Comparison of ENCODE assay signal across 8 mouse cellular contexts in genomic region chr3:87174769-87175437, GRCm38 (mm10). TPM values are rescaled to one million over a fixed set of nuclear protein-coding genes. Genes with fewer than 3 reads are reported as not detected.
A peak's percentile ranks its signal among the peaks of the same experiment; 100 is the strongest.
DNase-seq lines count a peak whose midpoint lies in the region; ATAC-seq and TF ChIP-seq lines count a peak whose summit lies in the region.

No protein-coding gene starts in this region.

- ATAC-seq in liver, embryonic 13.5 days (ENCODE audit: low read depth): no peak

- no peaks in the 10 kb centered on the region for H3K27me3 ChIP-seq in heart, adult 2 months (ENCODE audit: control insufficient read depth, insufficient read depth, low read length)
- peaks cover 67% of the 10 kb centered on the region for H3K27me3 ChIP-seq in liver, embryonic 13.5 days

- intact Hi-C loops in heart, adult 2 months (cut with DNase I): loop anchor here (1.0 to 2.0 kb wide), 3 partner anchors 16 to 142 kb away; no protein-coding TSS in a partner anchor

- H3K9me3 ChIP-seq in liver, embryonic 13.5 days (replicated peaks): no peaks in the 10 kb centered on the region

- no peak for DNase-seq in heart, adult 2 months
- DNase-seq in heart, adult 8-10 months (ENCODE audit: low spot score): no peak
- peak; percentile 25 for DNase-seq in thymus, postnatal 0 days (ENCODE audit: low spot score)
- DNase-seq in thymus, postnatal 4 days: no peak
- DNase-seq in liver, embryonic 13.5 days: no peak
- no peak for DNase-seq in retina, postnatal 1 day
- DNase-seq in right cerebral cortex, postnatal 4 days: no peak
- DNase-seq in right cerebral cortex, postnatal 10 days (ENCODE audit: low spot score in 2 of 2): no peak

- WGBS in heart, adult 2 months: 2% methylated on average over 25 of the region's 25 CpGs
- WGBS in liver, embryonic 13.5 days (ENCODE audit: insufficient replicate concordance): 2% methylated on average over 25 of the region's 25 CpGs

- peak overlapping the region; percentile 60; the same call in 1 of the 2 replicates for H3K9ac ChIP-seq in heart, adult 2 months (ENCODE audit: low read depth, low read length)
- 0 out of 2 replicates have a peak overlapping the region, but pooled peaks have one; percentile 49 for H3K9ac ChIP-seq in liver, embryonic 13.5 days

- H3K79me2 ChIP-seq in heart, adult 2 months (replicated peaks; ENCODE audit: control insufficient read depth, insufficient read depth, low read length): no peaks in the 10 kb centered on the region

- TF ChIP-seq EP300 in heart, adult 2 months (IDR thresholded peaks at IDR 0.05; ENCODE audit: insufficient read depth, low read depth, low read length): no peak

- peak overlapping the region; percentile 67 for H3K27ac ChIP-seq in heart, adult 2 months
- no peak overlapping the region for H3K27ac ChIP-seq in liver, embryonic 13.5 days

- no peaks in the 10 kb centered on the region for H3K36me3 ChIP-seq in heart, adult 2 months (ENCODE audit: control insufficient read depth, insufficient read depth, low read length)
- no peaks in the 10 kb centered on the region for H3K36me3 ChIP-seq in liver, embryonic 13.5 days

- H3K4me2 ChIP-seq in liver, embryonic 13.5 days: peak overlapping the region; percentile 69

- TF ChIP-seq CTCF in heart, adult 2 months (IDR thresholded peaks at IDR 0.05): 0 out of 2 replicates have a peak, but pooled peaks have one; percentile 22

- H3K4me3 ChIP-seq in heart, adult 2 months: peak overlapping the region; percentile 66
- H3K4me3 ChIP-seq in liver, embryonic 13.5 days (replicated peaks): peak overlapping the region; percentile 56

- H3K4me1 ChIP-seq in heart, adult 2 months (ENCODE audit: control insufficient read depth, insufficient read depth, low read length): peaks cover 1% of the 10 kb centered on the region; the same call in 1 of the 2 replicates
- H3K4me1 ChIP-seq in liver, embryonic 13.5 days (replicated peaks): peaks cover 38% of the 10 kb centered on the region

- no peak for TF ChIP-seq POLR2A in heart, adult 2 months (IDR thresholded peaks at IDR 0.05; ENCODE audit: insufficient read depth, low read depth, low read length)

RNA-seq across cellular contexts. Expression of gene Kirrel, which starts 0.4 kb away (rescaled TPM):
- 1 to 10 TPM; 6.2 to 7.5 TPM for total RNA-seq in heart, adult 2 months (2021)
- 6.0 and 9.1 TPM in 2 replicates for polyA plus RNA-seq in heart, adult 2 months (2012; rRNA removed)
- total RNA-seq in heart, adult 8-10 months (2022): 1 to 10 TPM; 4.8 to 5.5 (median 5.1) TPM
- 1.2 and 1.3 TPM in 2 replicates for polyA plus RNA-seq in thymus, postnatal 0 days (2015; fragmentation: Nextera tagmentation; extraction: Ambion mirVana)
- polyA plus RNA-seq in liver, embryonic 13.5 days (2015; fragmentation: Nextera tagmentation; extraction: Ambion mirVana): 1.2 and 1.4 TPM in 2 replicates
